Mouse (Mus musculus) leukemia stem cell, adult 10-12 weeks (primary cell): ENCODE data around the gene Amz2. TPM values are rescaled to one million over a fixed set of nuclear protein-coding genes. Genes with fewer than 3 reads are reported as not detected.

Source experiments
- polyA plus RNA-seq: library from polyadenylated mRNA; stranded (reverse); fragments of >175 nt; gene quantifications from 2 replicates; pipeline ENCODE4 v1.2.3, GENCODE M21; 2012; ENCODE audit warnings: low replicate concordance

The Amz2 gene
- polyA plus RNA-seq: 2.4 and 6.7 TPM in 2 replicates

DNA sequence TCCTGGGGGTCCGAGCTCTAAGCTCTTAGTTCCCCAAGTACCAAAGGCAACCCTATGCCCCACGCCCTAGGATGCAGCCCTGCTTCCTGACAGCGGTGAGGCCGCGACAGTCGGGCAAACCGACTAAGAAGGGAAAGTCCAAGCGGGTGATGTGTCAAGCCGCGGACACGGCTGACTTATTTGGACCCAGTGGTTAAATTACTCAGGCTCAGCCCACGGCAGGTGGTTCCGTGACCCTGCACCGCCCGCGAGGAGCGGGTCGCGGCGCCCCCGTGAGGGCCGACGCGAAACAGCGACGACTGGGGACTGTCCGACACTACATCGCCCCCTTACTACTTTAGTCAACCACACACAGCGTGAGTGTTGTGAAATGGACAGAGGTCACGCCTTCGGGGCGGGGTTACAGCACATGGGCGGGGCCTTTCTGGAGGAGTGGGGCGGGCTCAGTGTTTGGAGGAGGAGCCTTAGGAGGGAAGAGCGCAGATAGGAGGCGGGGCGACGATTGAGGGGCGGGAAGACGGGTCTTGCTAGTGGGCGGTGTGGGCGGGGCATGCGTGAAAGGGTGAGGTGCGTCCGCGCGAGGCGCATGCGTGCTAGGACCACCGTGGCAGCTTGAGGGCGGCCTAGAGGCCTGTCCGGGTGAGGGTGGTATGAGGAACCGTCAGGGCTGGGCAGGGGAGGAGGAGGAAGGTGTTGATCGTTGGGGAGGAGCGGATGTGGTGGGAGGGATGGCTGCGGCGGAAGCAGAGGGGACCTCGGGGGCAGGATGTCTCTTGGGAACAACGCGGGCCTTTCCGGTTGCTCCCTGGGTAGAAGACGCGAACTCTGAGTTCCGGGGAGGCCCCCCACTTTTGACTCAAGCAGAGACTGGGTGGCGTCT is at the start of gene Amz2:
Gene Amz2 (plus strand): TSS at position 555 of the 880 bp plus-strand sequence.

GRCm38 (mm10) chr11:109413617-109414016 is 12.1 kb upstream of the Amz2 start, which contains the start of gene 9930022D16Rik:
Gene 9930022D16Rik (plus strand): TSS chr11:109413917.

DNA sequence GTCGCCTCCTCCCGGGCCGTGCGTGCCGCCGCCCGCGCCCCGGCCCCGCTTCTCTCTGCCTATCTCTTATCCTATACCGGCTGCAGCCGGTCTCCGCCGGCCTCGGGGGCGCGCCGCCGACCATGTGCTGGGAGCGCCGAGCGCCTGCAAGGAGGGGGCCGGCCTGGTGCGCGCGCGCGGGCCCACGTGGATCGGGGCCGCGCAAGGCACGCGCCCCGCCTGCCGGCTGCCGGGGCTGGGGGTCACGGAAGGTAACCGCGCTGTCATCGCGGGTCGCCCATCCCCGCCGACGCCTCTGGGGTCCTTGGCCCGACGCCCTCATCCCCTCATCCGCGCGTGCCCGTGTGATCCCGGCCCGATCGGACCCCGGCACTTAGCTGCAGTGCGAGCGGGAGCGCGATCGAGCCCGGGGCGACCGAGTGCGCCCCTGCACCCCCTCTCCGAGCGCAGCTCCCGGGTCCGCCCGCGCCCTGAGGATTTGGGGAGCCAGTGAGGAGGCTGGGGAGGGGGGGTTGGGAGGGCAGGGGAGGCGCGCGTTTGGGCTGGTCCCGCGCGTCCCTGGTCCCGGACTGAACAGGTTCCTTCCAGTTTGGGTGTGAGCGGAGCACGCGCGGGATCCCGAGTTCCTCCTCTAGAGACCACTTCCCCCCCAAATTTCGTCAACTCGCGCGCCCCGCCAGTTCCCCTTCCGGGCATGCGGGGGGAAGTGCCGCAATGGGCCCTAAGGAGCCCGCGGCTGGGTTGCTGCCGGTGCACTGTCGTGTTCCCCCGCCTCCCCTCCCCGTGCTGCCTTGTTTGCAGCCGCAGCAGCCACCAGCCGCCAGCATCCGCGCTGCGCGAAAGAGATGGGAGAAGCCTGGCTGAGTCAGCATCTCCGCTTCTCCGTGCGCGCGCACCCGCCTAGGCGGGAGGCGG is 47.7 kb downstream of the Amz2 start, which contains the start of the genes Arsg and Slc16a6:
Gene Arsg (plus strand): TSS at position 204 of the 915 bp plus-strand sequence.
Gene Slc16a6 (minus strand): TSS at position 428 of the 915 bp plus-strand sequence.

Other genes with a start within 250 kb of the Amz2 start
- gene Rgs9, start 127.8 kb upstream of the Amz2 start, polyA plus RNA-seq: 0.07 and 0.23 TPM in 2 replicates
- 26.4 and 84.3 TPM in 2 replicates for gene Gna13, start 63.1 kb upstream of the Amz2 start, polyA plus RNA-seq
- not detected in 2 replicates for gene 9930022D16Rik, start 12.0 kb upstream of the Amz2 start, polyA plus RNA-seq
- gene Arsg, start 47.4 kb downstream of the Amz2 start, polyA plus RNA-seq: 0.60 and 2.1 TPM in 2 replicates
- 90.7 and 104 TPM in 2 replicates for gene Slc16a6, start 47.7 kb downstream of the Amz2 start, polyA plus RNA-seq
- gene Wipi1, start 186.0 kb downstream of the Amz2 start, polyA plus RNA-seq: 47.4 and 51.0 TPM in 2 replicates
- gene Prkar1a, start 223.5 kb downstream of the Amz2 start, polyA plus RNA-seq: 36.1 and 55.1 TPM in 2 replicates